Mouse (Mus musculus): Measurements from ENCODE around the gene Tpm4. TPM values are rescaled to one million over a fixed set of nuclear protein-coding genes. Genes with fewer than 3 reads are reported as not detected.

The Tpm4 gene
- polyA plus RNA-seq (2017; shearing (Covaris generic)) = 100 to 1,000 TPM; 270 to 278 TPM

GRCm38 (mm10) chr8:72134756-72135445, at the start of gene Tpm4:
Gene Tpm4 (plus strand): TSS chr8:72134975.

GRCm38 (mm10) chr8:72106740-72107139, 28.0 kb upstream of the Tpm4 start, which contains the start of gene Olfr374:
Gene Olfr374 (plus strand): TSS chr8:72107040.

DNA sequence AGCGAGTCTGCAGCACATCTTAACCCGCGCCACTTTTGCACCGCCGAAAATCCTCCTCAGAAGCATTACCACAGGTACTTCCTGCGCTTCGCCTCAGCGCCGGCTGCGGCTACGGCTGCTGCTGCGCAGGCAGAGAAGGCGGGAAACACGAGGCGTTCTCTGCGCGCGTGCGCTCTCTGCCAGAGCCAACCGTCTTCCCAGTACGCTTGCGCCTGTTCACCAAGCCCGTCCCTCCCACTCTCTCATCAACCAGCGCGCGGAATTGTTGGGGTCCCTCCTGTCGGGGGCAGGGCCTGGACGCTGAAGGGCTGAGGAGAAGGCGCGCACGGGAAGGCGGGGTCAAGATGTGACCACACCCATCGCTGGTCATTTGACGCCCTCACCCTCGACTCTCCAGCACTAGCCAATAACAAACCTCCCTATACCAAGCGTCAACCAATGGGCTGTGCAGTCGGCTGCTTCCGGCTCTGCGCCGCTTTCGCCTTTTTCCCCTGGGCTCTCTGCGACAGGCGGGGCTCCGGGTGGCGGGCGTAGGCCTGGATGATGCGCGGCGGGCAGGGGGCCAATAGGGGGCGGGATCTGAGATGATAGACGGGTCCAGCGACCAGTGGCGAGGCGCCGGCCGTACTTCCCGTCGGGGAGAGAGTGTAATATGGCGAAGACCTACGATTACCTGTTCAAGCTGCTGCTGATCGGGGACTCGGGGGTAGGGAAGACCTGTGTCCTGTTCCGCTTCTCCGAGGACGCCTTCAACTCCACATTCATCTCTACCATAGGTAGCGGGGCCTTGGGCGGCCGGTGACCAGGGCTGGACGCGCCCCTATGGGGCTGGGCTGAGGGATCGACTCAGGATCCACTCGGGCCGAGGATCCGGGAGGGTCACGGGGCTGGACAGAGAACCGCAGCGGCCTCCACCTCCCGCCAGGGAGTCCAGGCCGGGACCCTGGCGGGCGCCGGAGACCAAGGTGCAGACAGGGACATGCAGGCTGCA, 26.2 kb downstream of the Tpm4 start, which contains the start of gene Rab8a:
Gene Rab8a (plus strand): TSS at position 494 of the 991 bp plus-strand sequence.

DNA sequence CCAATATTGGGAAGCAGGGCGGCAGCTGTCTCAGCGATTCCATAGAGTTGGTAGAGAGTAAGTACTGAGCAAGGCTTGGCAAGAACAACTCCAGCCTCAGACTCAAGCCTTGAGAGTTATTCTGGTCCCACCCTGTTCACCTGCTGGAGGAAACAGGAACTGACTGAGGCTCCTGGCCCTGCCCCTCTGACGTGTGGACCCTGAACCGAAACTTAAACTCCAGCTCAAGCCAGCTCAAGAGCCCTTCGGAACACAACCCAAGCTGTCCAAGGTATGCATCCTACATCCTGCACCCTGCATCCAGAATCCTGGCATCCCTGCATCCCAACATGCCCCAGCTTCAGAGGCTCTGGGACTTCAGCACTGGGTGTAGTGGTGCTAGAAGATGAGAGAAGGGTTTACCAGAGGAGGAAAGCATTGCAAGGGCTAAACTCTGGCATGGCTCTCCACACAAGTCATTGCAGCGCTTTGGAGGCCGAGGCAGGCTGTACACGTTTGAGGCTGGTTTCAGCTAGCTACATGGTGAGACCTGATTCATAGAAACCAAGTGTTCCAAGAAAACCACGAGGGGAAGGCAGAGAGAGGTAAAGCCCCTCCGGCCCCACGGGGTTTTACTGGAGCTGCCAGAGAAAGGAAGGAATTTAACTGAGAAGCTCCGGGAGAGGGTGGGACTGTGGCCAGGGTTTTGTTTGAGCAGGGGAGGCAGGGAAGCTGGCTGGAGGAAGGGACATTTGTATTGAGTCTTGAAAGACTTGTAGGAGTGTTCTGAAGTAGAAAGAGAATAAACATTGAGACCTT, 54.8 kb downstream of the Tpm4 start, which contains the start of gene Hsh2d:
Gene Hsh2d (plus strand): TSS at position 222 of the 798 bp plus-strand sequence.

Other genes with a start within 250 kb of the Tpm4 start
- 1 to 10 TPM; 7.0 TPM for gene Zfp882, start 226.4 kb upstream of the Tpm4 start, polyA plus RNA-seq (2017; shearing (Covaris generic))
- gene Zfp617, start 226.3 kb upstream of the Tpm4 start, polyA plus RNA-seq (2017; shearing (Covaris generic)) = 10 to 100 TPM; 14.4 to 15.8 TPM
- 10 to 100 TPM; 25.4 to 35.6 TPM for gene Zfp961, start 183.9 kb upstream of the Tpm4 start, polyA plus RNA-seq (2017; shearing (Covaris generic))
- gene Cyp4f18, start 125.3 kb upstream of the Tpm4 start, polyA plus RNA-seq (2017; shearing (Covaris generic)) = 1 to 10 TPM; 2.0 to 5.3 TPM
- 1 to 10 TPM in 1 of 2 experiments, under 1 TPM in 1; 0.45 to 2.3 TPM for gene Olfr372, start 93.8 kb upstream of the Tpm4 start, polyA plus RNA-seq (2017; shearing (Covaris generic))
- 1 to 10 TPM in 1 of 2 experiments, under 1 TPM in 1; 0.41 to 1.5 TPM for gene Olfr373, start 51.8 kb upstream of the Tpm4 start, polyA plus RNA-seq (2017; shearing (Covaris generic))
- gene Olfr374, start 27.9 kb upstream of the Tpm4 start, polyA plus RNA-seq (2017; shearing (Covaris generic)) = under 1 TPM; 0.17 to 0.88 TPM
- gene Rab8a, start 26.2 kb downstream of the Tpm4 start, polyA plus RNA-seq (2017; shearing (Covaris generic)) = 100 to 1,000 TPM; 155 to 202 TPM
- 10 to 100 TPM; 24.9 to 27.1 TPM for gene Hsh2d, start 54.7 kb downstream of the Tpm4 start, polyA plus RNA-seq (2017; shearing (Covaris generic))
- under 1 TPM in 1 of 2 experiments, not detected in 1; 0.65 TPM for gene Cib3, start 77.9 kb downstream of the Tpm4 start, polyA plus RNA-seq (2017; shearing (Covaris generic))
- not detected for gene Gm11034, start 78.7 kb downstream of the Tpm4 start, polyA plus RNA-seq (2017; shearing (Covaris generic))
- 100 to 1,000 TPM; 105 to 112 TPM for gene Fam32a, start 84.8 kb downstream of the Tpm4 start, polyA plus RNA-seq (2017; shearing (Covaris generic))
- gene Ap1m1, start 105.0 kb downstream of the Tpm4 start, polyA plus RNA-seq (2017; shearing (Covaris generic)) = 100 to 1,000 TPM; 160 to 194 TPM
- gene Gm10282, start 170.3 kb downstream of the Tpm4 start, polyA plus RNA-seq (2017; shearing (Covaris generic)) = 10 to 100 TPM in 1 of 2 experiments, 1 to 10 TPM in 1; 3.4 to 12.4 TPM
- gene Klf2, start 184.1 kb downstream of the Tpm4 start, polyA plus RNA-seq (2017; shearing (Covaris generic)) = 100 to 1,000 TPM; 349 to 689 TPM